Mouse (Mus musculus): ENCODE data around the gene Ndufv3.

Gene Ndufv3

DNA sequence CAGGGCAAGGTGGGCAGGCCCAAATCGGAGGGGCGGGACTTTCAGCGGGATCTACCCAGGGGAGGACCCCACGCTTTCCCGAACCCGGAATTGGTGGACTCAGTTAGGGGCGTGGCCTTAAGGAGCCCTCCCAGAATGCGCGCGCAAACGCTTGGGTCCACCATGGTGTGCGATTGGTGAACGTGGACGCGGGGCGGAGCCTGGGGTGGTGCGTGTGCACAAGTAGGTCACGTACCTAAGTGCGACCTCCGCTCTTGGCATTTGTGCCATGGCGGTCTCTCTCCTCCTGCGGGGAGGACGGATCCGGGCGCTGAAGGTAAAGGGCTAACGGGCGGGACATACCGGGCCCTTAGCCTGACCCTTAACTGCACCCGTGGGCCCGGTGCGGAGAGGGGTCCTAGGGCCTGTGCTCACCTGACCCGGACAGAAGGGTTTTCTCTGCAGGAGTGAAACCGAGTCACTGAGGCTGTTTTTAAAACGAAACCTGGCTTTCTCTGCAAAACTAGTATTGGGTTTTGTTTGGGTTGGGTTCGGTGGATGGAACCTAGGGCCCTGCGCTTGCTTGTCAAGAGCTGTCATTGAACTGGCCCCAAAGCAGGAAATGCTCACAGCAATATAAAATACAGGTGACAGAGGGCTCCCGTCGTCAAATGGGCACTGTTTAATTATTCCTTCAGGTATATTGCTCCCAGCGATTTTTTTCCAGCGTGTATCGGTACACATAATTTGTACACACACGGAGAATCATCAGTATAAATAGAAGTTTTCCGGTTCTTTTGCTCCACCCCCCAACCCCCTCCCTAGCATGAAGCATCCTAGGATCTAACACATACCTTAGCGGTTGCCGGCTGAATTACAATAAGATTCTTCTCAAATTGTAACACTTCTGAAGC is at the start of gene Ndufv3, which contains the start of gene Wdr4:
Ndufv3 (plus strand) TSS at position 170 of the 893 bp plus-strand sequence.
Wdr4 (minus strand) TSS at position 35 of the 893 bp plus-strand sequence.
- in situ Hi-C loops (cut with MboI, MseI), result loop anchor here (5.0 to 10.0 kb wide), 3 partner anchors 42 to 515 kb away; partner anchors contain the start of genes Hsf2bp, Pknox1 and Rrp1b

DNA sequence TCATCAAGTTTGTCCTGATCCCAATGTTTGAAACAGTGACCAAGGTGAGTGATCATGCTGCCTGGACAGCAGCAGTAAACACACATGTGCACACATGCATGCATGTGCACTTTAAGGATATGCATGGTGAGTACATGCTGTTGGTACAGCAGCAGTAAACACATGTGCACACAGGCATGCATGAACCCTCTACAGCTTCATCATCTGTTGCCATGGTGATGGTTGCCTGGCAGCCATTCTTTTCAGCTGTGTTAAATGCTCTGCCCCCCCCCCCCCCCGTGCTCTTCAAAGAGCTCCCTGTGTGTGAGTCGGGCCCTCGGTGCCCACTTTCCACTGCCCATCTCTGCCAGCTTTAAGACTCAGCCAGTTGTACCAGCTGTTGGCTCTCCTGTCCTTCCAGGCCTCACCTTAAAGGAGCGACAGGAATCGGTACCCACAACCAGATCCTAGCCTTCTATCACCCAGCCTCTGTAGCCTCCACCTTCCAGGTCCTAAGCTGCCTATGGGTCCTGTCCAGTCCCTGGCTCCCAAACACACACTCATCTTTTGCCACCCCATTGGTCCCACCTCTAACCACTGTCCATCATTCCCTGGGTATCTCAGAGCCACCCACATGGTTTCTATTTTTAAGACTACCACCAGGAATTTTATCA is 49.0 kb upstream of the Ndufv3 start:
- in situ Hi-C loops (cut with MboI, MseI), result no loop called here

DNA sequence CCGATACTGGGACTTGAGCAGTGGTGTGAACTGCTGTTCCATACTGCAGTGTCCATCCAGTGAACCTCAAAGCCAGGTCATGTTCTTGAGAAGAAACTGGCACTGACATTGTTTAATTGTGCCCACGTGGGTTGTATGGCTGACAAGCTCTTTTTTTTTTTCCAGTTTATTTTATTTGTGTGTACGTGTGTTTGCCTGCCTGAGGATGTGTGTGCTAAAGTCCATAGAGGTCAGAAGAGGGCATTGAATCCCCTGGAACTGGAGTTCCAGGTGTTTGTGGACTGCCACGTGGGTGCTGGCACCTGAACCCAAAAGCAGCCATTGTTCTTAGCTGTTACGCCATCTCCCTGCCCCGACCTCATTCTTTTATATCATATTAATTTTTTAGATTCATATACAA is 45.5 kb upstream of the Ndufv3 start:
- in situ Hi-C loops (cut with MboI, MseI), result no loop called here

DNA sequence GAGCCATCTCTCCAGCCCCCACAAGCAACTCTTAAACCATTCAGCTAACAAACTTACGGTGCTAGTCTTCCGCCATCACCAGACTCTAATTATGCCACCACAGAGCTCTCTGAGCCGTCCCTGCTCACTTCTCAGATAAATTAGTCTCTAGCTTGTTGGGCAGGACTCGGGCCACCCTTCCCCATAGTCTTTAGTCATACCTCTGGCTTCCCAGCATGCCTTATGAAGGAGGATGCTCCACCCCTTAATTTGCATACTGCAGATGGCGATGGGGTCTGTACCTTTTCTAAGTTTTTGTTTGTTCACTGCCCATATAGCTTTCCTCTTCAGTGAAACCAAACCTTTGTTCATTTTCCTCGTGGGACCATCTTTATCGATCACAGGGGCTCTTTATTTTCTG is 41.3 kb upstream of the Ndufv3 start:
- in situ Hi-C loops (cut with MboI, MseI), result no loop called here

DNA sequence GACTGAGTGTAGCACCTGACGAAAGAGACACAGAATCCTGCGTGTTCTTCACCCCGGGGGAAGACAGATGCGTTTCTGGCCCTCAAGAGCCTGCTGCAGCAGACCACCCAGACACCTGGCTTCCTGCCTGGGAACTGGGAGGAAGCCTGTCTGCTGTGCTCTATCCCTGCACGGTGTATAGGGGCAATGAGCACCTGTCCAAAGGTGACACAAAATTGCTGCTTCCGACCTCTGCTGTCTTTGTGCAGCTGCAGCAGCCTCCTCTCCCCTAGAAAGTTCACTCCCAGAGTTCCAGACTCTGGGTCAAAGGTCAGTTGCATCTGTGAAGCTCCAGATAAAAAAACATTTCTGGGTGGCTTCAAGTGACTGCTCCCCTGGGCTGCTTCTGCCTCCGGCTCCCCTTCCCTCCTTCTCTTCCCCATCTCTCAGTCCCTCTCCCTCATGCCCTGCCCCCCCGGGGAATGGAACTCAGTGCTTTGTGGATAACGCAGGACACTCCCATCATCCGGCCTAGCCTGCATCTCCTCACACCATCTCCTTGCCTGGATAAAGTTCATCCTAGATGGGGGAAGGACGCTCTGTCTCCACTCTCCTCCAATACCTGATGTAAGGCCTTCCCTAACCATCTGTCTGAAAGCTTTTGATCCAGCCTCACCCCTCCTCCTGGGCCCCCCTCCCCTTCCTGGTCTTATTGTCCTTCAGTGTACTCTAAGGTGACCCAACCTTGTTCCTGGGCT is 40.6 kb upstream of the Ndufv3 start:
- in situ Hi-C loops (cut with MboI, MseI), result no loop called here

DNA sequence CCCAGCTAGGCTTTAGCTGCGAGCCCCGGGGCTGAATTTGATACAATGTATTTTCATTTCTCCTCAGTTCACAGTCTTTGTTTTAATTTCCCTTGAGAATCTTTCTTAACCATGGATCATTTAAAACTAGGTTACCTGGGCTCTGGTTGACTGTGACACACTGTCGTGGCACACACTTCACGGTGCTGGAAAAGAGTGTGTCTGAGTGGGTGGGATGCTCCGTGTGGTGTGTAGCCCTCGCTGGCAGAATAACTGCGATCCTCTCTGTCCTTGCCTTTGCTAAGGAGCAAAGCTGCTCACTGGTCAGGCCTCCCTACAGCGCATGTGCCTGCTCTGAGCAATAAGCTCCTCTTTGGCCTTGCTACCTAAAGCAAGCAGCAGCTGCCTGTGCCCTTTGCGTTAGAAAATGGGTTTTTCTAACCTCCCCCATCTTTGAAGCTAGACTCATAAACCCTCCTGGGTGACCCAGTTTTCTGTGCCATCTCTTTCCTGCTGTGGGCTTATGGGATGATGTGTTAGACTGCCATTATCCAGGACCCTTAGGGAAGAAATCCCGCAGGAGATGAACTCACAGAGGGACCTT is 33.2 kb upstream of the Ndufv3 start:
- in situ Hi-C loops (cut with MboI, MseI), result no loop called here

DNA sequence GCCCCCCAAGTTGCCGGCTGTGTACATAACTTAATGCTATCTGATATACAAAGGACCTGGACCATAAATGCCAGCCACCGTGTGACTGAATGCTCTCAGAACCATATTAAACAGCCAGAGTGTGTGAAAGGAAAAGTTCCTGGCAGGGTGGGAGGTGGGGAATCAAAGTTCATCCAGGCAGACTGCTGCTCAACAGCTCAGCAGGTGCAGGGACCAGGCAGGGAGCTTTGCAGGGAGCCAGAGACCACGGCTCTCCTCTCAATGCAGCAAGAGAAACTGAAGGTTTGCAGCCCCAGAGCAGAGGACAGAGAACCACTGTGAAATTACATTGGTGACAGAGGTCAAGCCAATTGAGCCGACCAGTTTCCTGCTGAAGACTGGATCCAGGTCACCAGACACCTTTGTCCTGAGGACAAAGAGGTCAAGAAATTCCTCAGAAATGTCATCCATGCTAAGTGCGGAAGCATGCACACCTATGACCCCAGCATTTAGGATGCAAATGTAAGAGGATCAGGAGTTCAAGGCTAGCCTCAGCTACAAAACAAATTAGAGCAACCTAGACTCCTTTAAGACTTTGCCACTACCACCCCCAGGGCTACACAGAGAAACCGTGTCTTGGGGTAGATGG is 32.4 kb upstream of the Ndufv3 start:
- in situ Hi-C loops (cut with MboI, MseI), result no loop called here

DNA sequence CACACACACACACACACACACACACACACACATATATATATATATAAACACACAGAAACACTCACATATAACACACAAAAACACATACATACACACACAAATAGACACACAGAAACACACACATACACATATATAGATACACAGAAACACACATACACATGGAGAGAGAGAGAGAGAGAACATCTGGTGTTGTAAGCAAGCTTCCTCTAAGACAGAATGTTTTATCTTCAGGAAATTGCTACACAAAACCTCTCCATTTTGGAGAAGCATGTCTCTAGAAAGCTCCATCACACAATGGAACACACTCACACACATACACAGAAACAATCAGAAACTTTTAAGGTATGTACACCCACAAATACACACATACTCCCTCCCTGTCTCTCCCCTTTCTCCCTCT is 28.6 kb upstream of the Ndufv3 start:
- in situ Hi-C loops (cut with MboI, MseI), result loop anchor here (5.0 kb wide), 1 partner anchor 114 kb away; no protein-coding TSS in a partner anchor

DNA sequence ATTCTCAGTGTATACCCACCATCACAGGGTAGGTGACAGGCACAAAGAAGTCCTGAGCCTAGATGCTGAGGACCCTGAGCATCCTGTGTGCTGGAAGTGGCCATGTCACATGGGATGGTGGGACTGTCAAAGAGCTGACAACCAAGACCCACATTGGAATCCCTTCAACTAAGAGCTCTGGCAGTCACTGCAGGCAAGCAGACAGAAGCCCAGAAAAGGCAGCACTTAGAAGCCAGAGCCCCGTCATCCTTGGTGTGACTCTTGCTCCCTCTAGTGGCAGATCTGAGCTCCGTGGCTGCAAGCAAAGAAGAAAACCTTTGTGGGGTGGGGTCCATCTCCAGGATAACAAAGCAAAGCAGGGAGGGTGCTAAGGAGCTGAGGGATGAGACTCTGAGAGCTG is 27.5 kb upstream of the Ndufv3 start:
- in situ Hi-C loops (cut with MboI, MseI), result loop anchor here (5.0 kb wide), 1 partner anchor 115 kb away; no protein-coding TSS in a partner anchor

DNA sequence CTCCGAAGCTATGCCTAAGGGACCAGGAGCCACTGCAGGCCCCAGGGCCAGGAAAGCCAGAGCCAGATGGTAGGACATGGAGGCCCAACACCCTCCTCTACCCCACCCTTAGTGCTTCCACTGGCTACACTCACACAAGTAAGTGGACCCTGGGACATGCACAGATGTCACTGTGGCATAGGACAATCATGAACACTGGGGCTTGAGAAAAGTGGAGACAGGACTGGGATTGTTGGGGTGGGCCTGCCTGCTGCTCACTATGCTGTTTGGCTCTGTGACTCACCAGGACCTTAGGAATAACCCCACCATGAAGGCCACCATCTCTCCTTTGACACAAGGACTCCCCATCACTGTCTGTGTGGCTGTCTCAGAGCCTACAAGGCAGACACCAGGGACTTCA is 24.9 kb upstream of the Ndufv3 start:
- in situ Hi-C loops (cut with MboI, MseI), result loop anchor here (5.0 kb wide), 1 partner anchor 118 kb away; no protein-coding TSS in a partner anchor

DNA sequence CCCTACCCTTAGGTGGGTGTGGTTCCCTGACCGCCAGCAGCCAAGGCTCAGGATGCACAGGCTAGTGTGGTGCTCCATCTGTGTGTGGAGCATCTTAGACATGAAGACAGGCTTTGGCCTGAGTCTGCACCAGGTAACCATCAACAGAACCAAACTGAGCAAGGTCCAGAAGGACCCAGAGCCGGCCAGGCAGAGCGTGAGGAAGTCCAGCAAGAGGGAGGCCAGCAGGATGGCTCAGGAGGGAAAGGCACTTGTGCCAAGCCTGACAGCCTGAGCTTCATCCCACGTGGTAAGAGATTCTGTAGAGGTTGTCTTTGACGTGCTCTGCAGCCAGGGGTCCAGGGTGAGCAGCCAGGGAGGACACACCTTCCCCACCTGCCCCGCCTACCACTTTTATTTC is 22.2 kb upstream of the Ndufv3 start:
- in situ Hi-C loops (cut with MboI, MseI), result no loop called here

DNA sequence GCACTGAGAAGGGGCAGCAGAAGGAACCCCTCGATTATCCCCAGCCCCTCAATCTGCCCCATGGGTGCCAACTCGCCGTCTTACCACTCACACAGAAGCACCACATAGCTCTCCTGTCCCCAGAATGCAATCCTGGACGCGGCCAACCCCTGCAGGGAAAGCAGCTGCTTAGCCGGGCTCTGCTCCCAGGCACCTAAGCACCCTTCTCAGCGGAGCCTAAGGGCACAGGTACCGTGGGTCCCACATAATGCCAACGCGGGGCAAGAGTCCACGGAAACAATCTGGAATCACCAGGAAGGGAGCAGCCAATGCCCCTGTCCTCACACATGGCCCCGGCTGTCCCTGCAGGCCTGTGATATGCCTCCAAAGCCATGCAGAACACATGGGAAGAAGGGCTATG is 20.2 kb upstream of the Ndufv3 start:
- in situ Hi-C loops (cut with MboI, MseI), result no loop called here

DNA sequence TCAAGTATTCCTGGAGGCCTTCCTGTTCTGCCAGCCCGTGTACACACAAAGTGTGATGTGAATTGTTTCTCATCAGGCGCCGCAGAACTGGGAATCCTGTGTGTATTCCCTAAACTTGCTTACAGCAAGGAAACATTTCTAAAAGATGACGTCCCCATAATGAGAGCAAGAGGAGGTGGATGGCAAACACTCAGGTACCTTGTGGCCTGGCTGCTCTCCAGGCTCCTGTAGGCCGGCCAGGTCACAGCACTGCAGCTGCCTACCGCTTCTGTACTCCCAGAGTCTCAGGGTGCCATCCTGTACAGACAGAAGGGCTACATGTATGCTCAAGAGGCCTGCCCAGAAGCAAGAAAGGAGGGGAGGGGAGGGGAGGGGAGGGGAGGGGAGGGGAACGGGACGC is 19.5 kb upstream of the Ndufv3 start:
- in situ Hi-C loops (cut with MboI, MseI), result no loop called here

DNA sequence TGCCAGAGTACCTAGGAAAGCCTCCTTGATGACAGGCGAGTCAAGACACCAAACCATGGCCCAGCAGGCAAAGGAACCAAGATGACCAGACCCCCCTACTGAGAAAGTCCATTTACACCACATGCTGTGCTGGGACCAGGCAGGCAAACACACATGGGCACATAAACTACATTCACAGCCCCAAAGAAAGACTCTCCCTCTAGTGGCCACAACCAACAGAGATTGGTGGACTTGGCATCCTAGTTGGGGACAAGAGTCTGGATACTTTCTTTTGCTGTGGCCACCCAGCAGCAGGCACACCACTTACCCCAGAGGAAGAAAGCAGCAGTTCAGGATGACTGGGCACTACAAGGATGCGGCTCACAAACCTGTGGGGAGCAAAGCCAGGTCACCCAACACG is 19.0 kb upstream of the Ndufv3 start:
- in situ Hi-C loops (cut with MboI, MseI), result no loop called here

DNA sequence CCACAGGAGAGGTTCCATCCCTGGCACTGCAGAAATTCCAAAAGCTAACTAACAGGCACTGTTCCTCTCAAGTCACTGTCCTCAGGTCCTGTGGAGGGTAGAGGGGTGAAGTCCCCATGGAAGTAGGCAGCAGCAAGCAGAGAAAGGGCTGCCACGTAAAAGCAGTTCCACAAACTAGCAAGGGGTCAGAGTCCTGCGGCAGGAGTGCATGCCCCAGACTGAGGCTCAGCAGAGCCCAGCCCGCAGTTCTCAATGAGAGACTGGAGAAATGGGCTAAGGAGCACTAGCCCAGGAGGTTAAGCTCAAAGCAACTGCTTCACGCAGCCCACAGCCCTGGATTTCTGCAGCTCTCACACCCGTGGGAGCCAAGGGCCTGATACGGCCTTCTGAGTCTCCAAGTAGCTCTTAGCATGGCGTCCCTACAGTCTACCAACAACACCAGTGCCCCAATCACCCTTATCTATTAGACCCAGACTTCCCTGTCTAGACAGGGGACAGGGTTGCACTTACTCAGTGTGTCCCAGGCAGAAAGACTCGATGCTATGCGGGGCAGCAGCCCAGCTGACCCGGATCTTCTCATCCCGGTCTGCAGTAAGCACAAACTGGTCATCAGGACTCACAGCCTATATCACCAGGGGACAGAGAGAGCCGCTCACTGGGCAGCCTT is 17.5 kb upstream of the Ndufv3 start:
- in situ Hi-C loops (cut with MboI, MseI), result no loop called here

DNA sequence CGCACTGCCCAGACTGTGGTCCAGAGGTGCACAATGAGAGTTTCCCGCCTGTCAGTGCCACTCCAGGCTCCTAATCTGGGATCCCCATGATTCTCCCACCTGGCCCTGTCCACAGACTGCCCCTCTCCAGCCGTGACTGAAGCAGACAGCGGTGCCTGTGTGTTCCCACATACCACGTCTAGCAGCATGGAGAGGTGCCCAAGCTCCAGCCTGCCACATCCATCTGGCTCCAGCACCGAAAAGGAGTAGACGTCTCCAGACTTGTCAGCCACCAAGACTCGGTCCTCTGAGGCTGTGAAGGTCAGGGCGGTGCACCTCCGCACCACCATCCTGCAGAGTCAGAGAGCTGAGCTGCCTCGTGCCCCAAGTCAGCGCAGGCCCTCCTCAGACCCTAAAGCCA is 16.6 kb upstream of the Ndufv3 start:
- in situ Hi-C loops (cut with MboI, MseI), result no loop called here

DNA sequence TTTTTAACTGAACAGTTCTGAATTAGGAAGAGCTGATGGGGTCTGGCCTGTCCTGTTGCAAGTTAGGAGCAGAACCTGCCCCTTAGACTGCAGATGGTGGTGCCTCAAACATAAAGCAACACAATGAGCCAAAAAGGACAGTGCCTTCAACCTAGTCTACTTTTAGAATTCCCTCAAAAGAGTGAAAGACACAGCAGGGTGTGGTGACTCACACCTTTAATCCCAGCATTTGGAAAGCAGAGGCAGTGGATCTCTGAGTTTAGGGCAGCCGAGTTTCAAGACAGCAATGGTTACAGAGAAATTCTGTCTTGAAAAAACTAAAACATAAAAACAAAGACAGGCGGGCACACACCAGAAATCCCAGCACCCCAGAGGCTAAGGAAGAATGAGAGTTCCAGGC is 16.0 kb upstream of the Ndufv3 start:
- in situ Hi-C loops (cut with MboI, MseI), result no loop called here

DNA sequence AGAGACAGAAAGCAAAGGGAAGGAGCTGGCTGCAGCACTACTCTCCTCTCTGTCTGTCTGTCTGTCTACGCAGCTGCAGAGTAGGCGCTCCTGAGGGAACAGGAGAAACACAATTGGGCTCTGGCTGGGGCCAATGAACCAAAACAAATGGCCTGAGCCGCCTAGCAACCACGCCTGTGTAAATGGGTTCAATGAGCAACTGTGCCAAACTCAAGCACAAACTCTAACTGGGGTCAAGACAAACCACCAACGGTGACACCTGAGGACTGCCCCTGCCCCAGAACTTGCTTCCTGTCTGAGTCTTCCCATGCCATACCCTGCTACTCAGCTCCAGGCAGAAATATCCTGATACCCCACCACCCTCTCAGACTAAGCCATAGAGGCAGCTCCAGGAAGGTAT is 14.9 kb upstream of the Ndufv3 start:
- in situ Hi-C loops (cut with MboI, MseI), result no loop called here

DNA sequence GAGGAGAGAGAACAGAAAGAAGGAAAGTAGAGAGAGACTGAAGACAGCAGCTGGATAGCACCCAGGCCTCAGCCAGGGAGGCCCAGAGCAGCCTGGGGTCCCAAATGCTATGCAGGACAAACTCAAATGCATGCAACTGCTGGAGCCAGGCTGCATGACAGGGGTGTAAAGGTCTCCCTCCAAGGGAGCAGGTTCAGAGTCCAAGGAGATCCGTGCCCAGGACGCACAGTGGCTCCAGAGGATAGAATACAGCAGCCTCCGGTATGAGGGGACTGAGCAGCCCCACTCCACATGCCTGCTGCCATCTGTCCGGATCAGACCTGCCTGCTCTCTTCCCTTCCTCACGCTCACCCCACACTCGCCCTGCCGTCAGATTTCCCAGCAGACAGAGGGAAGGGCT is 13.6 kb upstream of the Ndufv3 start:
- in situ Hi-C loops (cut with MboI, MseI), result no loop called here

DNA sequence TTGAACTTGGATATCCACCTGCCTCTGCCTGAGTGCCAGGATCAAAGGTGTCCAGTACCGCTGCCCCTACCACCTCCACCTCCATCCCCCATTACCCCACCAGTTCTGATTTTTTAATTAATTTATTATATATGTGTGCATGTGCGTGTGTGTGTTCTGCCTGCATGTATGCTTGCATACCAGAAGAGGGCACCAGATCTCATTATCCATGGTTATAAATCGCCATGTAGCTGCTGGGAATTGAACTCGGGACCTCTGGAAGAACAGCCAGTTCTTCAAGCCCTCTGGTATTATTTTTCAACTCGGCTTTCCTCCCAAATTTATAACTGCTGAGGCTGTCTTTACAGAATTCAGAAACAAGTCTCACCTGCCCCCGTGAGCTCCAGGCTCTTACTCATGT is 9.0 kb upstream of the Ndufv3 start:
- in situ Hi-C loops (cut with MboI, MseI), result loop anchor here (10.0 kb wide), 1 partner anchor 524 kb away; the partner anchor contains the start of genes Hsf2bp and Rrp1b

Data from regulatory T cell (primary cell).